In genomic region chr5:131595730-131596129, GRCm38 (mm10) we compare ENCODE assay signal across 20 mouse cellular contexts.
DNase-seq lines count a peak whose midpoint lies in the region; ATAC-seq lines count a peak whose summit lies in the region.
"Had no signal": no experiment of that assay in that cellular context is flagged by ENCODE, and none has a peak within 500 bp of the region (broad histone marks: within the 10 kb centered on the region; RNA-seq: fewer than 3 reads in every experiment).

No protein-coding gene starts in this region.

- peak overlapping the region; percentile 67 for H3K27ac ChIP-seq in forebrain, embryonic 14.5 days (ENCODE audit: low read depth, low read length)
- H3K27ac ChIP-seq in midbrain, embryonic 15.5 days = peak overlapping the region; percentile 76
- H3K27ac ChIP-seq in liver, embryonic 11.5 days (ENCODE audit: low read depth, low read length) = no peak overlapping the region
- H3K27ac ChIP-seq: embryonic facial prominence, embryonic 13.5 days; heart, embryonic 13.5 days; limb, embryonic 13.5 days had no signal

- H3K9ac ChIP-seq in forebrain, embryonic 14.5 days (ENCODE audit: low read length) = no peak overlapping the region
- H3K9ac ChIP-seq in midbrain, embryonic 15.5 days = peak overlapping the region; percentile 24; the same call in 1 of the 2 replicates
- no peak overlapping the region for H3K9ac ChIP-seq in liver, embryonic 11.5 days (ENCODE audit: low read depth, low read length)
- H3K9ac ChIP-seq: embryonic facial prominence, embryonic 13.5 days; heart, embryonic 13.5 days had no signal

- H3K4me1 ChIP-seq in forebrain, embryonic 14.5 days (ENCODE audit: control insufficient read depth, insufficient read depth, low read length) = peaks cover 35% of the 10 kb centered on the region
- peaks cover 45% of the 10 kb centered on the region for H3K4me1 ChIP-seq in midbrain, embryonic 15.5 days
- 0 out of 2 replicates have a peak, but pooled peaks cover 2% of the 10 kb centered on the region for H3K4me1 ChIP-seq in liver, embryonic 11.5 days (replicated peaks; ENCODE audit: control insufficient read depth, insufficient read depth, low read length)

- 24% methylated on average over 8 of the region's 8 CpGs for WGBS in forebrain, embryonic 14.5 days
- WGBS in midbrain, embryonic 15.5 days = 21% methylated on average over 8 of the region's 8 CpGs
- WGBS in liver, embryonic 11.5 days = 23% methylated on average over 8 of the region's 8 CpGs

- peak; percentile 31 for DNase-seq in kidney, adult 9 months
- no peak for DNase-seq in kidney, adult 11 months
- DNase-seq in WW6 (ENCODE audit: low read depth, low spot score) (peak; percentile 16), liver (no peak)
- DNase-seq in forebrain, embryonic 14.5 days (ENCODE audit: low spot score) = no peak
- no peak for DNase-seq in liver, embryonic 11.5 days (ENCODE audit: low spot score)
- DNase-seq: adrenal gland, postnatal 25 days; cerebellum, adult 8-10 months; heart, postnatal 36 days; kidney, postnatal 25 days; layer of hippocampus, adult 9-11 months; lung, postnatal 10 days; spleen, adult 18-20 months had no signal

- H3K4me3 ChIP-seq in forebrain, embryonic 14.5 days (ENCODE audit: low read depth, low read length) = no peak overlapping the region
- H3K4me3 ChIP-seq in midbrain, embryonic 15.5 days = no peak overlapping the region
- H3K4me3 ChIP-seq in liver, embryonic 11.5 days (ENCODE audit: low read depth, low read length) = no peak overlapping the region
- H3K4me3 ChIP-seq: embryonic facial prominence, embryonic 13.5 days; heart, embryonic 13.5 days; limb, embryonic 13.5 days; myocyte had no signal

- no peaks in the 10 kb centered on the region for H3K9me3 ChIP-seq in forebrain, embryonic 14.5 days (replicated peaks; ENCODE audit: control insufficient read depth, low read length)
- H3K9me3 ChIP-seq in midbrain, embryonic 15.5 days = no peaks in the 10 kb centered on the region
- no peaks in the 10 kb centered on the region for H3K9me3 ChIP-seq in liver, embryonic 11.5 days (ENCODE audit: control insufficient read depth, low read length)
- H3K9me3 ChIP-seq: embryonic facial prominence, embryonic 13.5 days; heart, embryonic 13.5 days; limb, embryonic 13.5 days had no signal

- ATAC-seq in forebrain, embryonic 14.5 days = no peak
- ATAC-seq in midbrain, embryonic 15.5 days (replicated peaks) = no peak
- no peak for ATAC-seq in liver, embryonic 11.5 days (replicated peaks; ENCODE audit: low FRiP score)
- ATAC-seq: activated CD4-positive, CD25-positive, alpha-beta regulatory T cell, adult 4 months; intestine, postnatal 0 days had no signal

- H3K36me3 ChIP-seq in forebrain, embryonic 14.5 days (ENCODE audit: control insufficient read depth, insufficient read depth, low read length) = no peaks in the 10 kb centered on the region
- no peaks in the 10 kb centered on the region for H3K36me3 ChIP-seq in midbrain, embryonic 15.5 days (replicated peaks)
- no peaks in the 10 kb centered on the region for H3K36me3 ChIP-seq in liver, embryonic 11.5 days (ENCODE audit: control insufficient read depth, insufficient read depth, low read length)
- H3K36me3 ChIP-seq: embryonic facial prominence, embryonic 13.5 days; heart, embryonic 13.5 days; limb, embryonic 13.5 days had no signal

- H3K27me3 ChIP-seq in forebrain, embryonic 14.5 days (replicated peaks; ENCODE audit: control insufficient read depth, insufficient read depth, low read length) = 0 out of 2 replicates have a peak, but pooled peaks cover 3% of the 10 kb centered on the region
- 0 out of 2 replicates have a peak, but pooled peaks cover 6% of the 10 kb centered on the region for H3K27me3 ChIP-seq in midbrain, embryonic 15.5 days (replicated peaks)
- peaks cover 12% of the 10 kb centered on the region for H3K27me3 ChIP-seq in liver, embryonic 11.5 days (replicated peaks; ENCODE audit: control insufficient read depth, insufficient read depth, low read length)

- H3K4me2 ChIP-seq in forebrain, embryonic 14.5 days (ENCODE audit: low read length) = no peak overlapping the region
- no peak overlapping the region for H3K4me2 ChIP-seq in midbrain, embryonic 15.5 days
- no peak overlapping the region for H3K4me2 ChIP-seq in liver, embryonic 11.5 days
- H3K4me2 ChIP-seq: embryonic facial prominence, embryonic 13.5 days; heart, embryonic 13.5 days had no signal

Comparison
In these comparisons a context has a peak if more than half of its experiments do, and no peak if none do; other contexts are left out.
1. DNase-seq: peak in kidney, adult 9 months (single experiment) and WW6 (single experiment); none in kidney, adult 11 months (single experiment), forebrain, embryonic 14.5 days (single experiment), liver, embryonic 11.5 days (single experiment) and liver (single experiment).